Mouse (Mus musculus): ENCODE data around the gene Polr2b. TPM values are rescaled to one million over a fixed set of nuclear protein-coding genes. Genes with fewer than 3 reads are reported as not detected.

Polr2b gene
- total and polyA plus RNA-seq, 3 experiments, result 3.7 to 179 (median 148) TPM

DNA sequence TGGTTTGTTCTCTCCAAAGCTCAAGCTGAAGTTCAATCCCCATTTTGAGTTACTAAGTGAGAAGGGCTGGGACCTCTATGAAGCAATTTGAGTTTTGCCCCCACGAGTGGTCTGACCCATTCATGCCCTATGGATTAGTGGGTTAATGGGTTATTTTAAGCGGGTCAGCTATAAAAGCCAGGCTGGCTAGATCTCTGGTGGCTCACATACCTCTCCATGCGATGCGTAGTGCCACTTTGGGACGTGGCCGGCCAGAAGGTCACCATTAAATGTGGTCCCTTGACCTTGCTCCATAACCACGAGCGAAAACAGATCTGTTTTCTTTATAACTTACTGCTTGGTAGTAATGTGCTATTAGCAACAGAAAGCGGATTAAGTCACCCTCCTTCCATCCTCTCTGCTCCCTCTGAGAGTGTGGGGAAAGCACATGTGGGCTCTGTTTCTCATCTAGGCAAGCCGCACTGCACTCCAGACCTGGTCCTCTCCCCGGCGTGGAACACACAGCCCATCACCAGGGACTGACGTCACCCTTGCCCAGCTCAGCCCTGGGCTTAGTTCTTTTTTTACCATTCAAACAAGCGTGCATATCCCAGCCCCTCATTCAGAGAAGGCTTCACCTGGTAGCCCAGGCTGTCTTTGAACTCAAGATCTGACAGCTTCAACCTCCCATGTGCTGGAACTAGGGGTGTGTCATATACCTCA lies 69.6 kb downstream of the Polr2b start:
- Histone ChIP-seq H3K4me3 (ENCODE audit: low read depth, low read length) (no peak overlapping the region), H3K27me3 (ENCODE audit: insufficient read depth, low read length) (no peaks in the 10 kb centered on the region; the same call in 1 of the 2 replicates), H3K4me1 (ENCODE audit: insufficient read depth, low read depth, low read length) (no peaks in the 10 kb centered on the region), H3K36me3 (replicated peaks) (no peaks in the 10 kb centered on the region), H3K9me3 (replicated peaks) (peaks cover 15% of the 10 kb centered on the region)
- TF ChIP-seq GATA2 (IDR thresholded peaks at IDR 0.05; ENCODE audit: borderline replicate concordance, low read depth, low read length) (no peak), POLR2AphosphoS5 (IDR thresholded peaks at IDR 0.05; ENCODE audit: insufficient replicate concordance, low read depth, low read length) (no peak), TAL1 (conservative IDR thresholded peaks at IDR 0.05; ENCODE audit: low read depth, low read length) (no peak), CTCF (IDR thresholded peaks at IDR 0.05; ENCODE audit: low read depth, low read length) (no peak), GATA1 (IDR thresholded peaks at IDR 0.05; ENCODE audit: borderline replicate concordance, low read length) (no peak)
- ATAC-seq (ENCODE audit: extremely low read depth, insufficient number of reproducible peaks, low FRiP score, poor library complexity, severe bottlenecking), result no peak
- DNase-seq (ENCODE audit: low spot score), result no peak

DNA sequence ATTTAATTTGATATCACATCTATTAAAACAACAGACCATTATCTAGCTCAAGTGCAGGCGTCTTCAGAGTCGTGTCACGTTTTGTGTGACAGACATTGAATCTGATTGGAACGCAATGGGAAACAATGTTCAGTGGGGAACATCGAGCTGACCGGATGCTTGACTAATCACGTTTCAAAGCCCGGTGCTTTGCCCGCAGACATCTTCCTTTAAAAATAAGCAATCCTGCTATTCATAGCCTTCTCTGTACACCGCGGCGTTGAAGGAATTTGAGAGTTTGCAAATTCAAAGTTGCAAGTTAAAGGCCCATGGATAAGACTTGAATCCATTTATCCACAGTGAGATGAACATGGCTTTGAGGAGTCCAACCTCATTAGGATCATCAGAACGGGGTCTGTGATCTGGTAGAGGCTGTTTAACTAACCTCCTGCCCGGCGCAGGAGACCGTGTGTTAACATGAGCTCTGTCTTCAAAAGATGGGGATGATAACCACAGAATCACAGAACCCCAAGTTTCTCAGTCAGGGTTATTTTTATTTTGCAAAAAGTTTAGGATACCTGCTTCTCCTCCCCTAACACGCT lies 70.5 kb downstream of the Polr2b start:
- H3K4me1 ChIP-seq (ENCODE audit: insufficient read depth, low read depth, low read length), result no peaks in the 10 kb centered on the region

DNA sequence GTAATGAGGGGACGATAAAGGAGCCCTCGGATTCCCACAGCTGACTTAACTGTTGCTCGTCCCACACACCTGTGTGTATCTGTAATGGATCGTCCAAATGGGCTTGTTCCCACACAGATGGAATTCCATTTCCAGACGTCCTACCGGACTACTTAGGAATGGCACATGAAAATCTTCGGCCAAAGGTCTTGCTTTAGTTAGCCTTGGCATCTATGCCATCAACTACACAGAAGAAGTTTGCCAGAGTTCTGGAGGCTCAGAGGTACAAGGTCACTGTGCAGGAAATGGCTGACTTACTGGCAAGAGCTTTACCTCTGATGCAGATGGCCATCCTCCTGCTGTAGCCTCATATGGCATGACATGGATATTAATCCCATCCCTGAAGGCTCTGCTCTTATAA lies 71.3 kb downstream of the Polr2b start:
- Histone ChIP-seq H3K4me1 (ENCODE audit: insufficient read depth, low read depth, low read length) (no peaks in the 10 kb centered on the region), H3K36me3 (replicated peaks) (no peaks in the 10 kb centered on the region), H3K9me3 (replicated peaks) (peaks cover 17% of the 10 kb centered on the region), H3K27me3 (ENCODE audit: insufficient read depth, low read length) (no peaks in the 10 kb centered on the region; the same call in 1 of the 2 replicates), H3K4me3 (ENCODE audit: low read depth, low read length) (no peak overlapping the region)
- TF ChIP-seq GATA2 (IDR thresholded peaks at IDR 0.05; ENCODE audit: borderline replicate concordance, low read depth, low read length) (no peak), POLR2AphosphoS5 (IDR thresholded peaks at IDR 0.05; ENCODE audit: insufficient replicate concordance, low read depth, low read length) (no peak), CTCF (IDR thresholded peaks at IDR 0.05; ENCODE audit: low read depth, low read length) (no peak), TAL1 (conservative IDR thresholded peaks at IDR 0.05; ENCODE audit: low read depth, low read length) (no peak), GATA1 (IDR thresholded peaks at IDR 0.05; ENCODE audit: borderline replicate concordance, low read length) (no peak)
- DNase-seq (ENCODE audit: low spot score), result no peak
- ATAC-seq (ENCODE audit: extremely low read depth, insufficient number of reproducible peaks, low FRiP score, poor library complexity, severe bottlenecking), result no peak

More for the DNA sequence above, 70.5 kb downstream of the Polr2b start:
- TF ChIP-seq TAL1 (conservative IDR thresholded peaks at IDR 0.05; ENCODE audit: low read depth, low read length) (no peak), POLR2AphosphoS5 (IDR thresholded peaks at IDR 0.05; ENCODE audit: insufficient replicate concordance, low read depth, low read length) (no peak), GATA1 (IDR thresholded peaks at IDR 0.05; ENCODE audit: borderline replicate concordance, low read length) (no peak), GATA2 (IDR thresholded peaks at IDR 0.05; ENCODE audit: borderline replicate concordance, low read depth, low read length) (no peak), CTCF (IDR thresholded peaks at IDR 0.05; ENCODE audit: low read depth, low read length) (no peak)
- Histone ChIP-seq H3K4me3 (ENCODE audit: low read depth, low read length) (no peak overlapping the region), H3K36me3 (replicated peaks) (no peaks in the 10 kb centered on the region), H3K27me3 (ENCODE audit: insufficient read depth, low read length) (no peaks in the 10 kb centered on the region; the same call in 1 of the 2 replicates), H3K9me3 (replicated peaks) (peaks cover 13% of the 10 kb centered on the region)
- ATAC-seq (ENCODE audit: extremely low read depth, insufficient number of reproducible peaks, low FRiP score, poor library complexity, severe bottlenecking) (no peak), DNase-seq (ENCODE audit: low spot score) (no peak)

DNA sequence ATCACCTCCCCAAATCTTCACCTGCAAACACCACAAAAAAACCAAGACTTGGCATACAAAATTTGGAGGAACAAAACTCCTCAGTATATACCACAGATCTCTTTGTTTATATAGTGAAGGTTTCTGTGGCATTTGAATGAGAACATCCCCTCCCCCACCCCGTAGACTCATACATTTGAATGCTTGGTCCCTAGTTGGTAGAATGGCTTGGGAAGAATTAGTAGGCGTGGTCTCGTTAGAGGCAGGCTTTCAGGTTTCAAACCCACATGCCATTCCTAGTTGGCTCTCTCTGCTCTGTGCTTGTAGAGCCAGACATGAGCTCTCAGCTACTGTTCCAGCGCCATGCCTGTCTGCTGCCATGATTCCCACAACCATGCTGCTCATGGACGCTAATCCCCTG lies 71.7 kb downstream of the Polr2b start:
- no peak for ATAC-seq (ENCODE audit: extremely low read depth, insufficient number of reproducible peaks, low FRiP score, poor library complexity, severe bottlenecking)
- TF ChIP-seq CTCF (IDR thresholded peaks at IDR 0.05; ENCODE audit: low read depth, low read length), result no peak
- no peak for TF ChIP-seq GATA2 (IDR thresholded peaks at IDR 0.05; ENCODE audit: borderline replicate concordance, low read depth, low read length)
- no peak for TF ChIP-seq GATA1 (IDR thresholded peaks at IDR 0.05; ENCODE audit: borderline replicate concordance, low read length)
- TF ChIP-seq TAL1 (conservative IDR thresholded peaks at IDR 0.05; ENCODE audit: low read depth, low read length), result no peak
- TF ChIP-seq POLR2AphosphoS5 (IDR thresholded peaks at IDR 0.05; ENCODE audit: insufficient replicate concordance, low read depth, low read length), result no peak
- H3K4me1 ChIP-seq (ENCODE audit: insufficient read depth, low read depth, low read length), result no peaks in the 10 kb centered on the region

DNA sequence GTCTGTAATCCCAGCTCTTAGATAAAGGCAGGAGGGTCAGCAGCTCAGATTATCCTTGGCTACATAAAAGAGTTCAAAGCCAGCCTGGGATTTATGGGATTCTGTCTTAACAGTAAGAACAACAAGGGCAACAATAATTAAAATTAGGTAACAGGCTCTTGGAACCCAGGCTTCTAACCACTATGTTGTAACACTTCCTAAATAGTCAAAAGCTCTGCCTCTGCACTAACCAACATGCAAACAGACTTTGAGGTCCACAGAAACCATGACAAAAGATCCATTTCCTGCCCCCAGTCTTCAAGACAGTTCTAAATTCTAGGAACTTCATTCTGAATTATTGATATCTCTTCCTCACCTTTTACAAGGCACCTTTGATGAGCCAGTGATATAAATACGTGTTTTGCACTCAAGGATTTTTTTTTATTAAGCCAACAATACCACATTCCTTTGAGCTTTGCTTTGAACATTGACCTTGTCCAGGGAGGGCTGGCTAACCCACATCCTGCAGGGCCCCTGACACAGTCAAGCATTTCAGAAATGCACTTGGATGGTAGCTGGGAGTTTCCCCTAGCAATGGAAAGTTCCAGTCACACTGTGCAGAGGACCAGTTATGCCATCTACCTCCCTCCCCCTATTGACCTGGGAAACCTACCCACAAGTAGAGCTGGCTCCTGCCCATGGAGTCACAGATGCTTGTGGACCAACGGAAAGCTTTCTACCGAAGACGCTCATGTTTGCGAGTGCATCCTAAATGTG lies 74.0 kb downstream of the Polr2b start:
- no peaks in the 10 kb centered on the region for H3K4me1 ChIP-seq (ENCODE audit: insufficient read depth, low read depth, low read length)
- TF ChIP-seq GATA2 (IDR thresholded peaks at IDR 0.05; ENCODE audit: borderline replicate concordance, low read depth, low read length) (no peak), CTCF (IDR thresholded peaks at IDR 0.05; ENCODE audit: low read depth, low read length) (no peak), TAL1 (conservative IDR thresholded peaks at IDR 0.05; ENCODE audit: low read depth, low read length) (no peak), POLR2AphosphoS5 (IDR thresholded peaks at IDR 0.05; ENCODE audit: insufficient replicate concordance, low read depth, low read length) (no peak), GATA1 (IDR thresholded peaks at IDR 0.05; ENCODE audit: borderline replicate concordance, low read length) (no peak)
- H3K9me3 ChIP-seq (replicated peaks), result peaks cover 20% of the 10 kb centered on the region
- H3K4me3 ChIP-seq (ENCODE audit: low read depth, low read length), result no peak overlapping the region
- ATAC-seq (ENCODE audit: extremely low read depth, insufficient number of reproducible peaks, low FRiP score, poor library complexity, severe bottlenecking) (no peak), DNase-seq (ENCODE audit: low spot score) (no peak)
- H3K27me3 ChIP-seq (ENCODE audit: insufficient read depth, low read length), result no peaks in the 10 kb centered on the region; the same call in 1 of the 2 replicates
- no peaks in the 10 kb centered on the region for H3K36me3 ChIP-seq (replicated peaks)

More for the DNA sequence above, 71.7 kb downstream of the Polr2b start:
- peaks cover 17% of the 10 kb centered on the region for H3K9me3 ChIP-seq (replicated peaks)
- no peaks in the 10 kb centered on the region; the same call in 1 of the 2 replicates for H3K27me3 ChIP-seq (ENCODE audit: insufficient read depth, low read length)
- no peak for DNase-seq (ENCODE audit: low spot score)
- no peak overlapping the region for H3K4me3 ChIP-seq (ENCODE audit: low read depth, low read length)
- H3K36me3 ChIP-seq (replicated peaks), result no peaks in the 10 kb centered on the region

DNA sequence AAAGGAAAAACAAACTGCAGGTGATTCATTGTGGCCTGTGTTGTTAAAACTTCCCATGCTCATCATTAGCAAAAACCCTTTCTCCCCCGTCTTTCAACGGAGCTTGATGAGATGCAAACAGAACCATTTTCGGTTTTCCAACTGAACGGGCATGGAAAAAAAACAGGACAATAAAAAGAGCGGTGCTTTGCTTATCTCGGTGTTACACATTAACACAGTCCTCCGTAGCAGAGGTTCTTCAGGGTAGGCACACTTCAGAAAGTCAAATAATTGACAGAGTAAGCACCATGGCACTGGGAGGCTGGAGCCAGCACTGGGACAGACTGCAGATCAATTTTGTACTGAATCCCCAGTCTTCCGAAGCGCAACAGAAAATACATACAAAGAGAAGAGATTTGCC lies 74.8 kb downstream of the Polr2b start:
- no peaks in the 10 kb centered on the region; the same call in 1 of the 2 replicates for H3K27me3 ChIP-seq (ENCODE audit: insufficient read depth, low read length)
- H3K4me3 ChIP-seq (ENCODE audit: low read depth, low read length), result no peak overlapping the region
- ATAC-seq (ENCODE audit: extremely low read depth, insufficient number of reproducible peaks, low FRiP score, poor library complexity, severe bottlenecking) (no peak), DNase-seq (ENCODE audit: low spot score) (no peak)
- no peaks in the 10 kb centered on the region for H3K36me3 ChIP-seq (replicated peaks)
- TF ChIP-seq CTCF (IDR thresholded peaks at IDR 0.05; ENCODE audit: low read depth, low read length) (no peak), GATA2 (IDR thresholded peaks at IDR 0.05; ENCODE audit: borderline replicate concordance, low read depth, low read length) (no peak)
- H3K9me3 ChIP-seq (replicated peaks), result peaks cover 16% of the 10 kb centered on the region
- no peaks in the 10 kb centered on the region for H3K4me1 ChIP-seq (ENCODE audit: insufficient read depth, low read depth, low read length)

Data from G1E (cell line).